Mouse (Mus musculus) lung, adult 2 months (tissue): ENCODE measurements around the gene Fam198b.

Source experiments
- CTCF ChIP-seq: fragments of 200-500 bp; IDR thresholded peaks from 2 replicates; pipeline ENCODE4 v1.5.1; 2011; ENCODE audit warnings: mild to moderate bottlenecking, low read length, control low read depth; ENCODE audit not compliant: insufficient read depth
- POLR2A ChIP-seq: fragments of 200-500 bp; IDR thresholded peaks from 2 replicates; pipeline ENCODE4 v1.6.1; 2011; ENCODE audit warnings: low read depth, mild to moderate bottlenecking, control low read depth, low read length, borderline replicate concordance; ENCODE audit errors: extremely low read depth

DNA sequence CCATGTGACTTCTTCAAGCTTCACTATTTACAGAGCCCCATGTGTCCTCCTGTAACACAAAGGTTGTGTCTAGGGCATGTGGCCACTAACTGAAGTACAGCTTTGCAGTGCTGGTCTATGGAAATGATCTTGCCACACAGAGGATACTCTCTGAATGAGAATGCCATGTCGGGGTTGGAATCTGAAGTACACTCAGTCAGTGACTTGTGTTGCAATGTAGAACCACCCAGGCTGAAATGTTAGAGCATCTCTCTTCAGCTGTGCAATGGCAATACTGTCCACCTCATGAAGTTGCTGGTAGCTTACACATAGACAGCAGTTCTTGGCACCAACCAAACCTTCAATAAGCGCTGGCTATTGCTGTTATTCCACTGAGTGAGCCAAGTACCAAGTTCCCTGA lies 3.6 kb downstream of the Fam198b start:
- no peak for TF ChIP-seq CTCF
- no peak for TF ChIP-seq POLR2A
